Mouse (Mus musculus): ENCODE results near the gene Ostn. TPM values are rescaled to one million over a fixed set of nuclear protein-coding genes. Genes with fewer than 3 reads are reported as not detected.

Ostn gene
- total and polyA plus RNA-seq, 2 experiments = not detected

DNA sequence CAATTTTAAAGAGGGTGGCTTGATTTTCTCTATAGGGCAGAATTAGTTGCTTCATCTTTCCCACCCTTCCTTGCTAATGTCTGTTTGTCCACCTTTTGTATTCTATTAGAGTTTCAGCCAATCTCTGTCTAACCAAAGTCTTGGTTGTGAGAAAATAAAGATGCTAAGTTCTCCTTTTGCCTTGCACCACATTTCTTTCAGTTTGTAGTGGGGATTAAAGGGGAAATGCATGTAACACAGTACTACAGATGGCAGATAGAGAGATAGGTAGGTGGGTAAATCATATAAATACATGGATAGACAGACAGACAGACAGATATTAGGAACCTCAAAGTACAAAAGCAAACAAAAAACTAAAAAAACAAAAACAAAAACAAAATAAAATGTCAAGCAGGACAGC lies 69.3 kb downstream of the Ostn start:
- H3K4me1 ChIP-seq (ENCODE audit: control insufficient read depth, insufficient read depth, low read length) = peaks cover 5% of the 10 kb centered on the region
- no peaks in the 10 kb centered on the region for H3K36me3 ChIP-seq (ENCODE audit: control insufficient read depth, insufficient read depth, low read length)
- H3K9ac ChIP-seq (ENCODE audit: low read depth, low read length) = no peak overlapping the region
- no peak overlapping the region for H3K27ac ChIP-seq (replicated peaks; ENCODE audit: insufficient read depth, low read depth, low read length)
- no peaks in the 10 kb centered on the region for H3K27me3 ChIP-seq (ENCODE audit: control insufficient read depth, insufficient read depth, low read length)
- no peak overlapping the region for H3K4me3 ChIP-seq (ENCODE audit: insufficient read depth, low read depth, low read length)
- DNase-seq (ENCODE audit: extremely low read depth, low read depth, low spot score) = no peak
- no peak for TF ChIP-seq POLR2A (IDR thresholded peaks at IDR 0.05; ENCODE audit: extremely low read depth, insufficient read depth, low read length)
- no peaks in the 10 kb centered on the region for H3K79me2 ChIP-seq (ENCODE audit: control insufficient read depth, insufficient read depth, low read length)

DNA sequence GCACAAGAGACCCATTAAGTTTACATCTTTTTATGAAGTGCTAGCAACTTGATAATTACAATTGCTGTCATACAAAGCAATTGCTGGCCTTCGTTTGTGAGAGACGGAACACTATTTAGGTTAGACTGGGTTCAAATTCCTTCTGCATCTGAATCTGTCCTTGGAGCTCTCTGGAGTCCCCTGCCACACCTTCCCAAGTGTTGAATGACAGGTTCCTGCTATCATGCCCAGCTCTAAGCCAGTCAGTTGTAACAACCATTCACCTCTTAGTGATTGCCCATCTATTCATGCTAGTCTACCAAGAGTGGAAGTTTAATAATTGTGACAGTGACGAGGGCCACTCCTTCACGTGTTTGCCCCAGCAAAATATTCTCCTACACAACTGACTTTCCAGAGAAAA lies 74.9 kb downstream of the Ostn start:
- no peak for DNase-seq (ENCODE audit: extremely low read depth, low read depth, low spot score)
- no peak overlapping the region for H3K4me3 ChIP-seq (ENCODE audit: insufficient read depth, low read depth, low read length)
- no peaks in the 10 kb centered on the region for H3K79me2 ChIP-seq (ENCODE audit: control insufficient read depth, insufficient read depth, low read length)
- no peak overlapping the region for H3K27ac ChIP-seq (replicated peaks; ENCODE audit: insufficient read depth, low read depth, low read length)
- H3K36me3 ChIP-seq (ENCODE audit: control insufficient read depth, insufficient read depth, low read length) = no peaks in the 10 kb centered on the region
- no peak overlapping the region for H3K9ac ChIP-seq (ENCODE audit: low read depth, low read length)
- H3K4me1 ChIP-seq (ENCODE audit: control insufficient read depth, insufficient read depth, low read length) = no peaks in the 10 kb centered on the region; the same call in 1 of the 2 replicates
- no peaks in the 10 kb centered on the region for H3K27me3 ChIP-seq (ENCODE audit: control insufficient read depth, insufficient read depth, low read length)
- TF ChIP-seq CTCF (IDR thresholded peaks at IDR 0.05; ENCODE audit: low read depth, low read length) (no peak), POLR2A (IDR thresholded peaks at IDR 0.05; ENCODE audit: extremely low read depth, insufficient read depth, low read length) (no peak)
- WGBS = 90% methylated on average over 4 of the region's 4 CpGs

DNA sequence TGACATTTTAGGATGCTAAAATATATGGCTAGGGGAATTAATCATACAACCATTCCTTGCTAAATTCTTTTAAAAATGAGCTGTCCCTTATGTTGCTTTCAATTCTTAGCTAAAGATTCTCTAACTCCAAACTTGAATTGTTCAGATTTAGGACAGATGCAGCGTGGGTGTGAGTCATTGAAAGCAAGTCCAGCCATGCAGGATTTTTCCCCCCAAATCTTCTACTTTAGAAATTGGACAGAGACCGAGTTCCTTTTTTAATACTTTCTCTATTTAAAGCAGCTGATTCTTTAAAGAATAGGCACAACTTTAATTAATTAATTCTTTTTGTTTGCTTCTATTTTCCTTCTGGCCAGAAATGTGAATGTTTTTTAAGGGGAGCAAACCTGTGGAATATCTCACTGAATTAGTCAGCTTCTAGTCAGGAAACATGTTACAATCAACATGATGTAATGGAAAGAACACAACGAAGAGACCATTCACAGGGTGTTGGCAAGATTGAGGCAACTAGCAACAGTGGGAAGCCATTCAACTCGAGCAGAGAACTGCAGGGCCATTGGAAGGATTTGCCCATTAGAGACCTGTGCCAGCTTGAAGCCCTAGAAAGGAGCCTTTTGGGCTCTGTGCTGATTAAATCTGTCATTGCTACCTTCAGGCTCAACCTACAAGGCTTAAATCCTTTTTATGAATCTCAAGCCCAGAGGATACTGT lies 77.8 kb downstream of the Ostn start:
- H3K27me3 ChIP-seq (ENCODE audit: control insufficient read depth, insufficient read depth, low read length) = no peaks in the 10 kb centered on the region
- H3K27ac ChIP-seq (replicated peaks; ENCODE audit: insufficient read depth, low read depth, low read length) = no peak overlapping the region
- peaks cover 4% of the 10 kb centered on the region; the same call in 1 of the 2 replicates for H3K4me1 ChIP-seq (ENCODE audit: control insufficient read depth, insufficient read depth, low read length)
- H3K79me2 ChIP-seq (ENCODE audit: control insufficient read depth, insufficient read depth, low read length) = peaks cover 11% of the 10 kb centered on the region
- no peak for DNase-seq (ENCODE audit: extremely low read depth, low read depth, low spot score)
- no peak overlapping the region for H3K4me3 ChIP-seq (ENCODE audit: insufficient read depth, low read depth, low read length)
- no peaks in the 10 kb centered on the region for H3K36me3 ChIP-seq (ENCODE audit: control insufficient read depth, insufficient read depth, low read length)
- no peak overlapping the region for H3K9ac ChIP-seq (ENCODE audit: low read depth, low read length)
- TF ChIP-seq CTCF (IDR thresholded peaks at IDR 0.05; ENCODE audit: low read depth, low read length) = no peak
- no peak for TF ChIP-seq POLR2A (IDR thresholded peaks at IDR 0.05; ENCODE audit: extremely low read depth, insufficient read depth, low read length)
- 77% methylated on average over 4 of the region's 4 CpGs for WGBS

GRCm38 (mm10) chr16:27385649-27386048 lies 78.4 kb downstream of the Ostn start:
- no peak for DNase-seq (ENCODE audit: extremely low read depth, low read depth, low spot score)
- Histone ChIP-seq H3K4me3 (ENCODE audit: insufficient read depth, low read depth, low read length) (no peak overlapping the region), H3K9ac (ENCODE audit: low read depth, low read length) (no peak overlapping the region), H3K4me1 (ENCODE audit: control insufficient read depth, insufficient read depth, low read length) (peaks cover 9% of the 10 kb centered on the region; the same call in 1 of the 2 replicates), H3K36me3 (ENCODE audit: control insufficient read depth, insufficient read depth, low read length) (no peaks in the 10 kb centered on the region), H3K27ac (replicated peaks; ENCODE audit: insufficient read depth, low read depth, low read length) (no peak overlapping the region), H3K79me2 (ENCODE audit: control insufficient read depth, insufficient read depth, low read length) (peaks cover 11% of the 10 kb centered on the region), H3K27me3 (ENCODE audit: control insufficient read depth, insufficient read depth, low read length) (no peaks in the 10 kb centered on the region)
- TF ChIP-seq POLR2A (IDR thresholded peaks at IDR 0.05; ENCODE audit: extremely low read depth, insufficient read depth, low read length) (no peak), CTCF (IDR thresholded peaks at IDR 0.05; ENCODE audit: low read depth, low read length) (no peak)
- 92% methylated on average over 1 of the region's 1 CpGs for WGBS

- no peak for DNase-seq (ENCODE audit: extremely low read depth, low read depth, low spot score)
- Histone ChIP-seq H3K27me3 (ENCODE audit: control insufficient read depth, insufficient read depth, low read length) (no peaks in the 10 kb centered on the region), H3K79me2 (ENCODE audit: control insufficient read depth, insufficient read depth, low read length) (peaks cover 15% of the 10 kb centered on the region), H3K9ac (ENCODE audit: low read depth, low read length) (no peak overlapping the region), H3K4me3 (ENCODE audit: insufficient read depth, low read depth, low read length) (no peak overlapping the region), H3K27ac (replicated peaks; ENCODE audit: insufficient read depth, low read depth, low read length) (no peak overlapping the region), H3K36me3 (ENCODE audit: control insufficient read depth, insufficient read depth, low read length) (no peaks in the 10 kb centered on the region), H3K4me1 (ENCODE audit: control insufficient read depth, insufficient read depth, low read length) (peaks cover 12% of the 10 kb centered on the region; the same call in 1 of the 2 replicates)
- TF ChIP-seq CTCF (IDR thresholded peaks at IDR 0.05; ENCODE audit: low read depth, low read length) (no peak), POLR2A (IDR thresholded peaks at IDR 0.05; ENCODE audit: extremely low read depth, insufficient read depth, low read length) (no peak)
- WGBS = 77% methylated on average over 4 of the region's 4 CpGs
Observed at GRCm38 (mm10) chr16:27386850-27387407, 79.6 kb downstream of the Ostn start.
